Mouse (Mus musculus): ENCODE results near the gene Ttc37.
A peak's percentile ranks its signal among the peaks of the same experiment; 100 is the strongest.

Gene Ttc37

DNA sequence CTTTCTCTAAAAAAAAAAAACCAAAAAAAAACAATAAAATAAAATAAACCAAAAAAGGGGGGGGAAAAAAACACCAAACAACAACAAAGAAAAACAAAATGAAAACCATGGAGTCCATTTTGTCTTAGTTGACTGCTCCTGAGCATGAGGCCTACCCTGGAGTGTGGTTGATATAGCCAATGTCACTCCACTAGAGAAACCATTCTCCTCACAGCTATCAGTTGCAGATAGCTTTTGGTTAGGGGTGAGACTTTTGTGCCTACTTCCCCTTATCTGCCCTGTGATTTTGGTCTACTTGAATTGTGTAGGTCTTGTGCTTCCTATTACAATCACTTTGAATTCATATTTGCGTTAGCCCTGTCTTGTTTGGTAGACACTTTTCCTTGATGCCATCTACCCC is 59.0 kb downstream of the Ttc37 start:
- no peak for DNase-seq (ENCODE audit: inconsistent age in 2 of 2, low spot score in 1 of 2)

- no peak for DNase-seq (ENCODE audit: inconsistent age in 2 of 2, low spot score in 1 of 2)
Measured at GRCm38 (mm10) chr13:76160587-76160986, 62.1 kb downstream of the Ttc37 start.

DNA sequence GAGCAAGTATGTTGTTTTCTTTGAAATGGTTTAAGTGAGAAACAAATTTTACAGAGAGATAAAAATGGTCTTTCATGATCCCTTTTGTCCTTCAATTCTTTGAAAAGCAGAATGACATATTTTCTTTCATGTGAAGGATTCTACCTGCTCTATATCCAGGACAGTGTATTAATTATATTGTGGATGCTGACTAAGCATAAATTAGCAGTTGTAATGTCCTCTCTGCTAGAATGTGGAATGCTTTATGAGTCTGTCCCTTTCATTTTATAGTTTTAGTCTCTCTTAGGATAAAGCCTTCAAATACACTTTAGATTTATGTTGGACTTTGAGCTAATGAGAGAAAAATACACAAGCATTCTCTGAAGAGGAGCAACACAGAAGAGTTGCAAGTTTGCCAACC is 75.8 kb downstream of the Ttc37 start:
- DNase-seq (ENCODE audit: inconsistent age in 2 of 2, low spot score in 1 of 2) = no peak

- no peak for DNase-seq (ENCODE audit: inconsistent age in 2 of 2, low spot score in 1 of 2)
Measured at GRCm38 (mm10) chr13:76178700-76179099, 80.2 kb downstream of the Ttc37 start.

DNA sequence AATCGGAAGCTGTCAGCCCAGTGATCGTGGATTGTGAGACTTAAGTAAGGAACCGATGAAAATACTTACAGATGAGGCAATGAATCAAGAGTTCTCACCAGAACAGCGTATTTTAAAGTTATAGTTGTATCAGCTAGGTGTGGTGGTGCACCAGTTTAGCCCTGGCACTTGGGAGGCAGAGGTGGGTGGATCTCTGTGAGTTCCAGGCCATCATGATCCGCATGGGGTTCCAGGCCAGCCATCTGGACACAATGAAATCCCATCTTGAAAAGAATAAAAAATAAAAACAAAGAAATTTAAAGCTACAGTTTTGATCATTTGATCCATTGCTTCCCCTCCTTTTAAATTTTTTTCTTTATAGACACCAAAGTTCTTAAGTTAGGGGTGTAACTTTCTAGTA is 89.1 kb downstream of the Ttc37 start:
- no peak for DNase-seq (ENCODE audit: inconsistent age in 2 of 2, low spot score in 1 of 2)

GRCm38 (mm10) chr13:76189190-76189589 is 90.7 kb downstream of the Ttc37 start:
- no peak for DNase-seq (ENCODE audit: inconsistent age in 2 of 2, low spot score in 1 of 2)

GRCm38 (mm10) chr13:76190273-76190672 is 91.7 kb downstream of the Ttc37 start:
- no peak for DNase-seq (ENCODE audit: inconsistent age in 2 of 2, low spot score in 1 of 2)

- DNase-seq (ENCODE audit: inconsistent age in 2 of 2, low spot score in 1 of 2) = no peak
Measured at GRCm38 (mm10) chr13:76194937-76195336, 96.4 kb downstream of the Ttc37 start.

DNA sequence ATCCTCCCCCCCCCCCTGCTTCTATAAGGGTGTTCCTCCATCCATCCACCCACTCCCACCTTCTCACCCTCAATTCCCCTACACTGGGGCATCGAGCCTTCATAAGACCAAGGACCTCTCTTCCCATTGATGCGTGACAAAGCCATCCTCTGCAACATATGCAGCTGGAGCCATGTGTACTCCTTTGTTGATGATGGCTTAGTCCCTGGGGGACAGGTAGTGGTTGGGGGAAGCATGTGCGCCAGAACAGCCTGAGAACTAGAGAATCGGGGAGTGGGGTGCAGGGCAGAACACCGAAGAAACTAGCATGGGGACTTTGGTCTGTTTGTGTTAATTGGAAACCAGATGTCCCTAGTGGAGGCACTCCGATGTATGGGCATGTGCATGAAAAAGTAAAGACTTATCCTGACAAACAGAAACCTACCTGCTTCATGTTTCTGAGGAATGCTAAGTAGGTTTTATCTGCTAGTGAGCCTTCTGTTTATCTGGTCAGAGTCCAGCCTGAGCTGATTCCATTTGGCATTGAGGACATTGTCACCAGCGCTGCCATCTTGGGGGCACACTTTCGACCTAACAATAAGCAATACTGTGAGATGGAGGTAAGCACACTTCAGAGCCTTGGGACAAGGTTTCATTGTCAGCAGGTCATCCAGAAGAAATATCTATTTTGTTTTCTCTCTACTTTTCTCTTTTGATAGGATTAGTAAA is 97.1 kb downstream of the Ttc37 start:
- DNase-seq (ENCODE audit: inconsistent age in 2 of 2, low spot score in 1 of 2) = no peak

DNA sequence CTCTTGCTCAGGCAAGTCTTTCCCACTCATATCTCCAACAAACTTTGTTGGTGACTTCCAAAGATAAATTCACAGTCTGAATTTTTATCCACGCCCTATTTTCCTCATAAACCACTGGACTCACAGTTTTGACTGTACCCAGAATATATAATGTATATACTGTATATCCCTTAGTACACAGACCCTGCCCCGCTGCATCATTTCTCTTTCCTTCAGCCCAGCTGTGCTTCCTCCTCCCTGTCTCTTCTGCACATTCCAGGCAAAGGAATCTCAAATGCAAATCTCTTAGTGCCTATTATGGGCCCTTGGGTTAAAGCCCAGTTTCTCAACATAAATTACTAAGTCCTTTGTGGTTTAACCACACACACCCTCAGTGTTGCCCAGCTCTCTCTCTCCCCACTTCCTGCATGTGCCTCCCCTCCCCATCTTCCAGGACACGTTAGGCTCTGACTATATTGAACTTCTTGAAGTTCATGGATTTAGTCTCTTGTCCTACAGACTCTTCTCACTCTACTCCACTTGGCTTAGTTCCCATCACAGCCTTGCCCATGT is 98.8 kb downstream of the Ttc37 start:
- DNase-seq (ENCODE audit: inconsistent age in 2 of 2, low spot score in 1 of 2) = no peak

DNA sequence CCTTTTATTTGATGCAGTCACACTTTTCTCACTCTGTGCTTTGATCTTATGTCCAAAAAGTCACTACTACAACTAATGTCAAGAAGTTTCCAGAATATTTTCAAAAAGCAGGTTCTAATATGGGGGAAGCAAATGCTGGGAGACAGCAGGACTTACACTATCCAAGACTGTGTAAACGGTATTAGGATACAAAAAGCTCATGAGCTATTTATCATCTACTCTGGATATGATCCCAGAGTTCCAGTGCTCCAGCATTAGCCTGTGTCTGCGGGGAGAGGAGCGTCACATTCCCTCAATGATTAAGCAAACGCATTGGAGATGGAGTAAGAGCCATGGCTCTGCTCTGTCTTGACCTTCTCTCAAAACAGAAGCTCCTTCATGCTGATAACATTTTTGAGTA is 101.4 kb downstream of the Ttc37 start:
- no peak for DNase-seq (ENCODE audit: inconsistent age in 2 of 2, low spot score in 1 of 2)

DNA sequence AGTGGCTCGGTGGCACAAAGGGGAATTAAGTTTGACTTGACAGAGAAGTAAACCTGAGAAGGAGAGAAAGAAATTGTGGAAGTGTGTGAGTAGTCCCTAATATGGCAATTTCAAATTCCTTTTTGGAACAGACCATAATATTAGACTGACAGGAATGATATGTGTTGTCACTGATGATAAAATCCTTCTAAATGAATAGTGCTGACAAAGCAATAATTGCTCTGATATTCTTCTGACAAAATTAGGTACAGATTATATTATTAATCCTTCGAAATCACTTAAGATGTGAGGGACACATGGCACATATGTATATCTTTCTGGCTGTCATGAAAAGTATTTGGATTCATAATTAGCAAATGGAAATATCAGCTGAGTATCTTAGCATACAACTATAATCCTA is 116.4 kb downstream of the Ttc37 start:
- DNase-seq (ENCODE audit: inconsistent age in 2 of 2, low spot score in 1 of 2) = no peak

GRCm38 (mm10) chr13:76215397-76215796 is 116.9 kb downstream of the Ttc37 start:
- peak in 1 of 2 experiments; percentile 56 for DNase-seq (ENCODE audit: inconsistent age in 2 of 2, low spot score in 1 of 2)

All from adrenal gland, adult (tissue).